ENCODE assay signal across 11 mouse cellular contexts in genomic region chr17:56468380-56468779, GRCm38 (mm10). TPM values are rescaled to one million over a fixed set of nuclear protein-coding genes. Genes with fewer than 3 reads are reported as not detected.
DNase-seq lines count a peak whose midpoint lies in the region; ATAC-seq and TF ChIP-seq lines count a peak whose summit lies in the region.
"Had no signal": no experiment of that assay in that cellular context is flagged by ENCODE, and none has a peak within 500 bp of the region (broad histone marks: within the 10 kb centered on the region; RNA-seq: fewer than 3 reads in every experiment).

No protein-coding gene starts in this region.

- no peak overlapping the region for H3K9ac ChIP-seq in heart, embryonic 16.5 days (ENCODE audit: low read length)
- H3K9ac ChIP-seq in forebrain, embryonic 15.5 days (replicated peaks): peak overlapping the region; percentile 25; the same call in 1 of the 2 replicates
- 0 out of 2 replicates have a peak overlapping the region, but pooled peaks have one; percentile 46 for H3K9ac ChIP-seq in midbrain, embryonic 13.5 days (replicated peaks)

- H3K4me3 ChIP-seq in heart, embryonic 16.5 days (ENCODE audit: low read length): no peak overlapping the region
- H3K4me3 ChIP-seq in bone marrow macrophage, adult 2 months (ENCODE audit: insufficient read depth, low read length): no peak overlapping the region
- no peak overlapping the region for H3K4me3 ChIP-seq in forebrain, embryonic 15.5 days
- H3K4me3 ChIP-seq in midbrain, embryonic 13.5 days (replicated peaks): 0 out of 2 replicates have a peak overlapping the region, but pooled peaks have one; percentile 2

- no peak for TF ChIP-seq POLR2A in bone marrow macrophage, adult 2 months (IDR thresholded peaks at IDR 0.05; ENCODE audit: borderline replicate concordance, low read depth, low read length)

- H3K4me2 ChIP-seq in heart, embryonic 16.5 days (ENCODE audit: low read depth, low read length): no peak overlapping the region
- H3K4me2 ChIP-seq in forebrain, embryonic 15.5 days (replicated peaks): peak overlapping the region; percentile 46
- peak overlapping the region; percentile 41; the same call in 1 of the 2 replicates for H3K4me2 ChIP-seq in midbrain, embryonic 13.5 days (replicated peaks)

- TF ChIP-seq CTCF in bone marrow macrophage, adult 2 months (IDR thresholded peaks at IDR 0.05; ENCODE audit: low read depth, low read length): 0 out of 2 replicates have a peak, but pooled peaks have one; percentile 7

- H3K4me1 ChIP-seq in heart, embryonic 16.5 days (ENCODE audit: control insufficient read depth, insufficient read depth, low read length): peaks cover 45% of the 10 kb centered on the region
- H3K4me1 ChIP-seq in bone marrow macrophage, adult 2 months (ENCODE audit: control insufficient read depth, insufficient read depth, low read length): peaks cover 30% of the 10 kb centered on the region
- peaks cover 98% of the 10 kb centered on the region for H3K4me1 ChIP-seq in forebrain, embryonic 15.5 days
- H3K4me1 ChIP-seq in midbrain, embryonic 13.5 days (replicated peaks): peaks cover 100% of the 10 kb centered on the region

- H3K27ac ChIP-seq in heart, embryonic 16.5 days (ENCODE audit: low read length): peak overlapping the region; percentile 25; the same call in 1 of the 2 replicates
- 0 out of 2 replicates have a peak overlapping the region, but pooled peaks have one; percentile 29 for H3K27ac ChIP-seq in bone marrow macrophage, adult 2 months (ENCODE audit: insufficient read depth, low read depth, low read length)
- peak overlapping the region; percentile 96 for H3K27ac ChIP-seq in forebrain, embryonic 15.5 days (replicated peaks)
- H3K27ac ChIP-seq in midbrain, embryonic 13.5 days: peak overlapping the region; percentile 94

- H3K27me3 ChIP-seq in heart, embryonic 16.5 days (ENCODE audit: control insufficient read depth, insufficient read depth, low read length): peaks cover 9% of the 10 kb centered on the region
- no peaks in the 10 kb centered on the region for H3K27me3 ChIP-seq in forebrain, embryonic 15.5 days
- H3K27me3 ChIP-seq in midbrain, embryonic 13.5 days: no peaks in the 10 kb centered on the region

- 89% methylated on average over 9 of the region's 9 CpGs for WGBS in heart, embryonic 16.5 days
- 87% methylated on average over 9 of the region's 9 CpGs for WGBS in forebrain, embryonic 15.5 days
- 94% methylated on average over 9 of the region's 9 CpGs for WGBS in midbrain, embryonic 13.5 days

- H3K36me3 ChIP-seq in heart, embryonic 16.5 days (ENCODE audit: control insufficient read depth, insufficient read depth): no peaks in the 10 kb centered on the region
- no peaks in the 10 kb centered on the region for H3K36me3 ChIP-seq in forebrain, embryonic 15.5 days
- peaks cover 15% of the 10 kb centered on the region for H3K36me3 ChIP-seq in midbrain, embryonic 13.5 days

- DNase-seq in heart, adult 8-10 months (ENCODE audit: low spot score): no peak
- no peak for DNase-seq in gastrocnemius, adult 8-10 months (ENCODE audit: low spot score in 2 of 2)
- no peak for DNase-seq in urinary bladder, adult 18-20 months (ENCODE audit: low spot score in 2 of 2)
- DNase-seq in thymus, postnatal 25 days: no peak
- DNase-seq: adrenal gland, postnatal 36 days; kidney, adult 11 months had no signal

- H3K9me3 ChIP-seq in heart, embryonic 16.5 days (replicated peaks; ENCODE audit: control insufficient read depth, low read length): no peaks in the 10 kb centered on the region
- H3K9me3 ChIP-seq in forebrain, embryonic 15.5 days: no peaks in the 10 kb centered on the region
- H3K9me3 ChIP-seq in midbrain, embryonic 13.5 days: no peaks in the 10 kb centered on the region

- ATAC-seq in heart, embryonic 16.5 days (replicated peaks; ENCODE audit: extremely low read depth, insufficient read depth, low FRiP score): no peak
- no peak for ATAC-seq in forebrain, embryonic 15.5 days (replicated peaks)
- ATAC-seq in midbrain, embryonic 13.5 days: no peak

RNA-seq across cellular contexts. Expression of gene Ptprs, which starts 7.9 kb away (rescaled TPM):
- polyA plus RNA-seq in heart, embryonic 16.5 days (2015; fragmentation: Nextera tagmentation; extraction: Ambion mirVana): 33.9 and 39.7 TPM in 2 replicates
- 10 to 100 TPM; 54.3 to 66.4 (median 60.0) TPM for total RNA-seq in heart, adult 8-10 months (2022)
- polyA plus RNA-seq in bone marrow macrophage, adult 2 months (2012; ENCODE audit: insufficient read depth, insufficient read length, missing spikeins): 75.2 and 77.2 TPM in 2 replicates
- 375 and 409 TPM in 2 replicates for polyA plus RNA-seq in forebrain, embryonic 15.5 days (2015; fragmentation: Nextera tagmentation; extraction: Ambion mirVana)
- polyA plus RNA-seq in midbrain, embryonic 13.5 days (2015; fragmentation: Nextera tagmentation; extraction: Ambion mirVana): 278 and 317 TPM in 2 replicates
- 10 to 100 TPM; 25.5 to 38.3 (median 30.6) TPM for total RNA-seq in gastrocnemius, adult 8-10 months (2022)

RNA-seq across cellular contexts. Expression of gene Znrf4, which starts 43.9 kb away (rescaled TPM):
- polyA plus RNA-seq in heart, embryonic 16.5 days (2015; fragmentation: Nextera tagmentation; extraction: Ambion mirVana): not detected in 2 replicates
- total RNA-seq in heart, adult 8-10 months (2022): not detected
- polyA plus RNA-seq in bone marrow macrophage, adult 2 months (2012; ENCODE audit: insufficient read depth, insufficient read length, missing spikeins): not detected in 2 replicates
- 0.14 and 0.36 TPM in 2 replicates for polyA plus RNA-seq in forebrain, embryonic 15.5 days (2015; fragmentation: Nextera tagmentation; extraction: Ambion mirVana)
- polyA plus RNA-seq in midbrain, embryonic 13.5 days (2015; fragmentation: Nextera tagmentation; extraction: Ambion mirVana): 0.17 TPM in 1 of 2 replicates, not detected in the other
- total RNA-seq in gastrocnemius, adult 8-10 months (2022): not detected
- total RNA-seq: adrenal gland, postnatal 36 days; liver, adult 2 months had no signal
- polyA plus RNA-seq: liver, adult 2 months had no signal

Comparison
In these comparisons a context has a peak if more than half of its experiments do, and no peak if none do; other contexts are left out.
1. H3K27ac ChIP-seq: peak in every context shown above with its lines; median percentile 96 in forebrain, embryonic 15.5 days; 94 in midbrain, embryonic 13.5 days; 29 in bone marrow macrophage, adult 2 months; 25 in heart, embryonic 16.5 days.